Mouse (Mus musculus): ENCODE data around the gene Lrg1. TPM values are rescaled to one million over a fixed set of nuclear protein-coding genes. Genes with fewer than 3 reads are reported as not detected.

Lrg1 gene
- polyA plus RNA-seq, 1 experiment from 2014 or later = 0.25 TPM

DNA sequence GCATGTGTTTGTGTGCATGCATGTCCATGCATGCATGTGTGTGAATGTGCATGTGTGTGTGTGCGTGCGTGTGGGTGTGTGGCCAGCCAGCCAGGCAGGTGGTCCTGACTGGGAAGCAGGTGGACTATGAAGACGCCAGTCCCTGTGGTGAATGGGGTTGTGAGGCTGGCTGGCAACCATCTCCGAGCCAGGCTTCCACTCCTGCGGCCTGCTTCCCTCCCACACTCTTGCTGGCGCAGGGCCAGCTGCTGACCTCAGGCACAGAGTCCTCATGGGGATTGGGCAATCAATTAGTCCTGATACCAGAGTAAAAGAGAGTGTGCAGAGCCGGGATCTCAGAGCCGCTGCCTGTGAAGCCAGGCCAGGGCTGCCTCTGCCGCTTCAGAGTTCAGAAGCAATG lies 31.8 kb upstream of the Lrg1 start:
- Histone ChIP-seq H3K4me3 (ENCODE audit: low read depth, low read length) (no peak overlapping the region), H3K4me1 (ENCODE audit: control insufficient read depth, insufficient read depth, low read length) (peaks cover 8% of the 10 kb centered on the region), H3K9ac (ENCODE audit: low read depth, low read length) (no peak overlapping the region), H3K27me3 (ENCODE audit: control insufficient read depth, insufficient read depth, low read depth, low read length) (peaks cover 7% of the 10 kb centered on the region), H3K36me3 (ENCODE audit: control insufficient read depth, insufficient read depth, low read length) (no peaks in the 10 kb centered on the region), H3K9me3 (replicated peaks; ENCODE audit: control insufficient read depth, low read length, poor library complexity, severe bottlenecking) (no peaks in the 10 kb centered on the region), H3K4me2 (ENCODE audit: low read length) (no peak overlapping the region), H3K27ac (ENCODE audit: low read length) (no peak overlapping the region)
- 21% methylated on average over 9 of the region's 9 CpGs for WGBS
- no peak for ATAC-seq

- Histone ChIP-seq H3K4me2 (ENCODE audit: low read length) (no peak overlapping the region), H3K9ac (ENCODE audit: low read depth, low read length) (no peak overlapping the region), H3K4me1 (ENCODE audit: control insufficient read depth, insufficient read depth, low read length) (peaks cover 11% of the 10 kb centered on the region), H3K27ac (ENCODE audit: low read length) (no peak overlapping the region), H3K36me3 (ENCODE audit: control insufficient read depth, insufficient read depth, low read length) (no peaks in the 10 kb centered on the region), H3K27me3 (ENCODE audit: control insufficient read depth, insufficient read depth, low read depth, low read length) (no peaks in the 10 kb centered on the region; the same call in 1 of the 2 replicates), H3K4me3 (ENCODE audit: low read depth, low read length) (no peak overlapping the region), H3K9me3 (replicated peaks; ENCODE audit: control insufficient read depth, low read length, poor library complexity, severe bottlenecking) (no peaks in the 10 kb centered on the region)
- ATAC-seq = no peak
- WGBS = 37% methylated on average over 2 of the region's 2 CpGs
Observed at GRCm38 (mm10) chr17:56149897-56150296, 28.1 kb upstream of the Lrg1 start.

GRCm38 (mm10) chr17:56148790-56149618 lies 27.2 kb upstream of the Lrg1 start:
- no peak overlapping the region for H3K27ac ChIP-seq (ENCODE audit: low read length)
- no peaks in the 10 kb centered on the region; the same call in 1 of the 2 replicates for H3K27me3 ChIP-seq (ENCODE audit: control insufficient read depth, insufficient read depth, low read depth, low read length)
- H3K4me1 ChIP-seq (ENCODE audit: control insufficient read depth, insufficient read depth, low read length) = peaks cover 11% of the 10 kb centered on the region
- no peaks in the 10 kb centered on the region for H3K9me3 ChIP-seq (replicated peaks; ENCODE audit: control insufficient read depth, low read length, poor library complexity, severe bottlenecking)
- peak overlapping the region; percentile 71 for H3K9ac ChIP-seq (ENCODE audit: low read depth, low read length)
- WGBS = under 1% methylated on average over 30 of the region's 30 CpGs
- H3K4me2 ChIP-seq (ENCODE audit: low read length) = peak overlapping the region; percentile 85
- H3K4me3 ChIP-seq (ENCODE audit: low read depth, low read length) = peak overlapping the region; percentile 40
- no peaks in the 10 kb centered on the region for H3K36me3 ChIP-seq (ENCODE audit: control insufficient read depth, insufficient read depth, low read length)
- ATAC-seq = peak; percentile 44

DNA sequence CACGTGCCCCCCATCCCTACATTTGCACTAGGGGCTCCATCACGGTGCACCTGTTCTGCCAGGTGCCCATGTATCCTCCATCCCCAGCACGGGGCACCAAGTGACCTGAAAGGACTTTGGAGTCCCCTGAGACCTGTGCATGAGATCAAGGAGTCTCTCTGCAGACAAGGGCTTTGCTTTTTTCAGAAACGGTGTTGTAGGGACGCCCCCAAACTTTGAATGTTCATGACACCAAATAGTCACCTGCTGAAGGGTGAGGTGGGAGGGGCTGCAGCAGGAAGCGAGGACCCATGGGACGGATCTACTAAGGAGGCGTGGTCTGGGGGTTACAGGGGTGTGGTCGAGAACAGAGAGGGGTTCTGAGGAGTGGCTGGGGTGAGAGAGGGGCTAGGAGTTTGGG lies 26.5 kb upstream of the Lrg1 start:
- H3K9ac ChIP-seq (ENCODE audit: low read depth, low read length) = peak overlapping the region; percentile 71; the same call in 1 of the 2 replicates
- H3K27ac ChIP-seq (ENCODE audit: low read length) = no peak overlapping the region
- peak overlapping the region; percentile 85 for H3K4me2 ChIP-seq (ENCODE audit: low read length)
- H3K4me3 ChIP-seq (ENCODE audit: low read depth, low read length) = peak overlapping the region; percentile 40; the same call in 1 of the 2 replicates
- H3K9me3 ChIP-seq (replicated peaks; ENCODE audit: control insufficient read depth, low read length, poor library complexity, severe bottlenecking) = no peaks in the 10 kb centered on the region
- H3K4me1 ChIP-seq (ENCODE audit: control insufficient read depth, insufficient read depth, low read length) = peaks cover 11% of the 10 kb centered on the region
- H3K36me3 ChIP-seq (ENCODE audit: control insufficient read depth, insufficient read depth, low read length) = no peaks in the 10 kb centered on the region
- no peaks in the 10 kb centered on the region; the same call in 1 of the 2 replicates for H3K27me3 ChIP-seq (ENCODE audit: control insufficient read depth, insufficient read depth, low read depth, low read length)
- ATAC-seq = 0 out of 2 replicates have a peak, but pooled peaks have one; percentile 3
- 18% methylated on average over 9 of the region's 9 CpGs for WGBS

DNA sequence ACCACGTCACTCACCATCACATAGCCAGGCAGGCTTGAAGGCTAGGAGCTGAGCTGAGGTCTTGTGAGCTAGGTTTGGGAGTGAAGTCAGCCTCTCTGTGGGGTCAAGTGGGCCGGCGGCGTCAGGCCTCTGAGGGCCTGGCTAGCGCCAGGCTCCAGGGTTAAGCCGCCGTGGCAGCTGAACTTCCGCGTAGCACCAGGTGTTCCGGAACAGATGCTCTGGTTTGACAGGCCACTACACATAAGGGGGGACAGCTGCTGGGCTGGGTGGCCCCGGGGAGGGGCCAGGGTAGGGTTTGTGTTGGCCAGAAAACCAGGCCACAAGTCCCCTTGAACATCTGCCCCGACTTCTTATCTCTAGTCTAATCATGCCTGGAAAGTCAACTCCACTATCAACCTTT lies 25.6 kb upstream of the Lrg1 start:
- H3K27me3 ChIP-seq (ENCODE audit: control insufficient read depth, insufficient read depth, low read depth, low read length) = no peaks in the 10 kb centered on the region; the same call in 1 of the 2 replicates
- WGBS = 59% methylated on average over 12 of the region's 12 CpGs
- no peaks in the 10 kb centered on the region for H3K9me3 ChIP-seq (replicated peaks; ENCODE audit: control insufficient read depth, low read length, poor library complexity, severe bottlenecking)
- H3K4me1 ChIP-seq (ENCODE audit: control insufficient read depth, insufficient read depth, low read length) = peaks cover 12% of the 10 kb centered on the region
- no peak for ATAC-seq
- H3K4me2 ChIP-seq (ENCODE audit: low read length) = no peak overlapping the region
- no peak overlapping the region for H3K27ac ChIP-seq (ENCODE audit: low read length)
- H3K4me3 ChIP-seq (ENCODE audit: low read depth, low read length) = no peak overlapping the region
- H3K36me3 ChIP-seq (ENCODE audit: control insufficient read depth, insufficient read depth, low read length) = no peaks in the 10 kb centered on the region
- H3K9ac ChIP-seq (ENCODE audit: low read depth, low read length) = no peak overlapping the region

GRCm38 (mm10) chr17:56146131-56146530 lies 24.3 kb upstream of the Lrg1 start:
- Histone ChIP-seq H3K4me2 (ENCODE audit: low read length) (no peak overlapping the region), H3K36me3 (ENCODE audit: control insufficient read depth, insufficient read depth, low read length) (no peaks in the 10 kb centered on the region), H3K9me3 (replicated peaks; ENCODE audit: control insufficient read depth, low read length, poor library complexity, severe bottlenecking) (no peaks in the 10 kb centered on the region), H3K4me1 (ENCODE audit: control insufficient read depth, insufficient read depth, low read length) (peaks cover 21% of the 10 kb centered on the region), H3K27ac (ENCODE audit: low read length) (0 out of 2 replicates have a peak overlapping the region, but pooled peaks have one; percentile 19), H3K9ac (ENCODE audit: low read depth, low read length) (no peak overlapping the region), H3K4me3 (ENCODE audit: low read depth, low read length) (no peak overlapping the region), H3K27me3 (ENCODE audit: control insufficient read depth, insufficient read depth, low read depth, low read length) (no peaks in the 10 kb centered on the region; the same call in 1 of the 2 replicates)
- ATAC-seq = no peak
- 18% methylated on average over 9 of the region's 9 CpGs for WGBS

DNA sequence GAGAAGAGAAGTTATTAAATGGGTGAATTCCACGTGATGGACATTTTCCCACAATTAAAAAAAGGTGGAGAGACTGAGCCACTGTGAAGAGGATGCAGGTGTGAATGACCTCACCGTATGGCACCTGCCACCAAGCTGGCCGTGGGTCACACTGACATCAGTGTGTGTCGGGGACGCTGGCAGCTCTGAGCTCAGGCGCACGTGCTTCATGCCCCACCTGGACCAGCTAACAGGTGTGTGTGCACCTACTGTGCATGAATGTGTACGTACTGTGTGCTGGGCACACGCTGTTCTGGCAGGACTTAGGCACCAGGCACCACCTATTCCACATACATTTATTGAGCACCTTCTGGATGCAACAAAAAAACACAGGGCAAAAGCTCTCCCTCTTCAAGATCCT lies 22.7 kb upstream of the Lrg1 start:
- no peaks in the 10 kb centered on the region for H3K36me3 ChIP-seq (ENCODE audit: control insufficient read depth, insufficient read depth, low read length)
- peaks cover 27% of the 10 kb centered on the region for H3K4me1 ChIP-seq (ENCODE audit: control insufficient read depth, insufficient read depth, low read length)
- no peak overlapping the region for H3K4me3 ChIP-seq (ENCODE audit: low read depth, low read length)
- no peaks in the 10 kb centered on the region for H3K9me3 ChIP-seq (replicated peaks; ENCODE audit: control insufficient read depth, low read length, poor library complexity, severe bottlenecking)
- WGBS = 80% methylated on average over 9 of the region's 9 CpGs
- H3K27ac ChIP-seq (ENCODE audit: low read length) = no peak overlapping the region
- ATAC-seq = no peak
- H3K27me3 ChIP-seq (ENCODE audit: control insufficient read depth, insufficient read depth, low read depth, low read length) = no peaks in the 10 kb centered on the region
- no peak overlapping the region for H3K9ac ChIP-seq (ENCODE audit: low read depth, low read length)
- H3K4me2 ChIP-seq (ENCODE audit: low read length) = no peak overlapping the region

GRCm38 (mm10) chr17:56141702-56142605 lies 20.2 kb upstream of the Lrg1 start:
- WGBS = 2% methylated on average over 34 of the region's 47 CpGs
- ATAC-seq = peak; percentile 37
- peaks cover 32% of the 10 kb centered on the region for H3K4me1 ChIP-seq (ENCODE audit: control insufficient read depth, insufficient read depth, low read length)
- H3K4me2 ChIP-seq (ENCODE audit: low read length) = peak overlapping the region; percentile 86
- H3K9ac ChIP-seq (ENCODE audit: low read depth, low read length) = peak overlapping the region; percentile 71
- H3K27ac ChIP-seq (ENCODE audit: low read length) = no peak overlapping the region
- H3K36me3 ChIP-seq (ENCODE audit: control insufficient read depth, insufficient read depth, low read length) = no peaks in the 10 kb centered on the region
- H3K4me3 ChIP-seq (ENCODE audit: low read depth, low read length) = peak overlapping the region; percentile 52
- no peaks in the 10 kb centered on the region for H3K27me3 ChIP-seq (ENCODE audit: control insufficient read depth, insufficient read depth, low read depth, low read length)
- no peaks in the 10 kb centered on the region for H3K9me3 ChIP-seq (replicated peaks; ENCODE audit: control insufficient read depth, low read length, poor library complexity, severe bottlenecking)
